13 mouse cellular contexts compared by ENCODE assay signal in genomic region chr4:21665961-21666360, GRCm38 (mm10). TPM values are rescaled to one million over a fixed set of nuclear protein-coding genes. Genes with fewer than 3 reads are reported as not detected.
DNase-seq lines count a peak whose midpoint lies in the region; ATAC-seq and TF ChIP-seq lines count a peak whose summit lies in the region.
"Had no signal": no experiment of that assay in that cellular context is flagged by ENCODE, and none has a peak within 500 bp of the region (broad histone marks: within the 10 kb centered on the region; RNA-seq: fewer than 3 reads in every experiment).

No protein-coding gene starts in this region.

- intact Hi-C loops in heart, postnatal 10 days (cut with DNase I): no loop called here

- H3K9me3 ChIP-seq in liver, embryonic 11.5 days (ENCODE audit: control insufficient read depth, low read length): no peaks in the 10 kb centered on the region
- no peaks in the 10 kb centered on the region for H3K9me3 ChIP-seq in liver, postnatal 0 days (ENCODE audit: low read length)
- no peaks in the 10 kb centered on the region for H3K9me3 ChIP-seq in neural tube, embryonic 15.5 days (replicated peaks)
- no peaks in the 10 kb centered on the region for H3K9me3 ChIP-seq in lung, postnatal 0 days (ENCODE audit: low read length)

- TF ChIP-seq CTCF in liver, postnatal 0 days (IDR thresholded peaks at IDR 0.05; ENCODE audit: low read depth): no peak
- TF ChIP-seq CTCF in lung, postnatal 0 days (IDR thresholded peaks at IDR 0.05): no peak

- 16% methylated on average over 5 of the region's 5 CpGs for WGBS in liver, embryonic 11.5 days
- WGBS in liver, postnatal 0 days (ENCODE audit: insufficient replicate concordance): 40% methylated on average over 5 of the region's 5 CpGs
- 23% methylated on average over 5 of the region's 5 CpGs for WGBS in neural tube, embryonic 15.5 days
- WGBS in lung, postnatal 0 days: 14% methylated on average over 5 of the region's 5 CpGs

- no peaks in the 10 kb centered on the region for H3K27me3 ChIP-seq in liver, embryonic 11.5 days (replicated peaks; ENCODE audit: control insufficient read depth, insufficient read depth, low read length)
- no peaks in the 10 kb centered on the region for H3K27me3 ChIP-seq in liver, postnatal 0 days (ENCODE audit: insufficient read depth, low read length)
- peaks cover 7% of the 10 kb centered on the region; the same call in 1 of the 2 replicates for H3K27me3 ChIP-seq in neural tube, embryonic 15.5 days (replicated peaks)
- no peaks in the 10 kb centered on the region for H3K27me3 ChIP-seq in lung, postnatal 0 days (replicated peaks; ENCODE audit: insufficient read depth, low read length)

- H3K36me3 ChIP-seq in liver, embryonic 11.5 days (ENCODE audit: control insufficient read depth, insufficient read depth, low read length): no peaks in the 10 kb centered on the region
- H3K36me3 ChIP-seq in liver, postnatal 0 days (replicated peaks; ENCODE audit: insufficient read depth, low read length): no peaks in the 10 kb centered on the region
- no peaks in the 10 kb centered on the region for H3K36me3 ChIP-seq in neural tube, embryonic 15.5 days
- no peaks in the 10 kb centered on the region for H3K36me3 ChIP-seq in lung, postnatal 0 days (ENCODE audit: insufficient read depth, low read length)

- DNase-seq in embryo, embryonic 10.5 days (ENCODE audit: low spot score): peak; percentile 3
- DNase-seq in embryo, embryonic 9.5 days (ENCODE audit: extremely low spot score): no peak
- DNase-seq in liver, embryonic 11.5 days (ENCODE audit: low spot score): no peak
- no peak for DNase-seq in liver, postnatal 0 days
- DNase-seq in heart, postnatal 10 days: peak; percentile 63 to 66
- DNase-seq in lung, postnatal 0 days (ENCODE audit: low spot score): no peak
- DNase-seq: B cell, adult 2 months; kidney, adult 2 months; lung, postnatal 14 days had no signal

- no peak overlapping the region for H3K4me3 ChIP-seq in liver, embryonic 11.5 days (ENCODE audit: low read depth, low read length)
- H3K4me3 ChIP-seq in liver, postnatal 0 days (ENCODE audit: low read depth, low read length): no peak overlapping the region
- no peak overlapping the region for H3K4me3 ChIP-seq in neural tube, embryonic 15.5 days (replicated peaks)
- H3K4me3 ChIP-seq in lung, postnatal 0 days (ENCODE audit: low read depth, low read length): no peak overlapping the region

- TF ChIP-seq EP300 in liver, postnatal 0 days (IDR thresholded peaks at IDR 0.05; ENCODE audit: low read depth): no peak
- no peak for TF ChIP-seq EP300 in lung, postnatal 0 days (IDR thresholded peaks at IDR 0.05)

- no peaks in the 10 kb centered on the region for H3K4me1 ChIP-seq in liver, embryonic 11.5 days (replicated peaks; ENCODE audit: control insufficient read depth, insufficient read depth, low read length)
- H3K4me1 ChIP-seq in liver, postnatal 0 days (ENCODE audit: insufficient read depth): no peaks in the 10 kb centered on the region
- H3K4me1 ChIP-seq in neural tube, embryonic 15.5 days: 0 out of 2 replicates have a peak, but pooled peaks cover 4% of the 10 kb centered on the region
- H3K4me1 ChIP-seq in lung, postnatal 0 days (ENCODE audit: insufficient read depth, low read depth, low read length): no peaks in the 10 kb centered on the region

- ATAC-seq in liver, embryonic 11.5 days (replicated peaks; ENCODE audit: low FRiP score): peak; percentile 45; the same call in 1 of the 2 replicates
- no peak for ATAC-seq in liver, postnatal 0 days
- ATAC-seq in neural tube, embryonic 15.5 days (ENCODE audit: low FRiP score): peak; percentile 45
- no peak for ATAC-seq in lung, postnatal 0 days
- ATAC-seq in CD4-positive, CD25-positive, alpha-beta regulatory T cell, adult 4 months: no peak

- no peak overlapping the region for H3K4me2 ChIP-seq in liver, embryonic 11.5 days
- no peak overlapping the region for H3K4me2 ChIP-seq in liver, postnatal 0 days (ENCODE audit: low read depth, low read length)
- no peak overlapping the region for H3K4me2 ChIP-seq in neural tube, embryonic 15.5 days
- no peak overlapping the region for H3K4me2 ChIP-seq in lung, postnatal 0 days (replicated peaks; ENCODE audit: low read depth, low read length)

- H3K9ac ChIP-seq in liver, embryonic 11.5 days (ENCODE audit: low read depth, low read length): no peak overlapping the region
- no peak overlapping the region for H3K9ac ChIP-seq in liver, postnatal 0 days (replicated peaks)
- no peak overlapping the region for H3K9ac ChIP-seq in neural tube, embryonic 15.5 days (replicated peaks)
- H3K9ac ChIP-seq in lung, postnatal 0 days (replicated peaks; ENCODE audit: low read depth): no peak overlapping the region

- no peak overlapping the region for H3K27ac ChIP-seq in liver, embryonic 11.5 days (ENCODE audit: low read depth, low read length)
- no peak overlapping the region for H3K27ac ChIP-seq in liver, postnatal 0 days (ENCODE audit: low read depth)
- no peak overlapping the region for H3K27ac ChIP-seq in neural tube, embryonic 15.5 days (replicated peaks)
- no peak overlapping the region for H3K27ac ChIP-seq in lung, postnatal 0 days (ENCODE audit: low read length)

RNA-seq across cellular contexts. Expression of gene Prdm13, which starts 19.8 kb away (rescaled TPM):
- 0.08 TPM in 1 of 2 replicates, not detected in the other for polyA plus RNA-seq in liver, embryonic 11.5 days (2014; fragmentation: Nextera tagmentation; extraction: Ambion mirVana)
- polyA plus RNA-seq in liver, postnatal 0 days (2015; fragmentation: Nextera tagmentation; extraction: Ambion mirVana): not detected in 2 replicates
- not detected for total RNA-seq in heart, postnatal 10 days (2021)
- polyA plus RNA-seq in neural tube, embryonic 15.5 days (2015; fragmentation: Nextera tagmentation; extraction: Ambion mirVana): 0.18 and 0.24 TPM in 2 replicates
- not detected in 2 replicates for polyA plus RNA-seq in lung, postnatal 0 days (2015; fragmentation: Nextera tagmentation; extraction: Ambion mirVana)
- under 1 TPM in 1 of 2 experiments, not detected in 1; 0.26 TPM for polyA plus RNA-seq in CD4-positive, CD25-positive, alpha-beta regulatory T cell, adult 4 months (2017; shearing (Covaris generic))
- total RNA-seq: left cerebral cortex, postnatal 36 days had no signal
- polyA plus RNA-seq: kidney, adult 2 months; stomach, embryonic 14.5 days had no signal

Comparison
In these comparisons a context has a peak if more than half of its experiments do, and no peak if none do; other contexts are left out.
1. DNase-seq: peak in embryo, embryonic 10.5 days (single experiment) and heart, postnatal 10 days (2 of 2); none in embryo, embryonic 9.5 days (single experiment), liver, embryonic 11.5 days (single experiment), liver, postnatal 0 days (single experiment) and lung, postnatal 0 days (single experiment).
2. ATAC-seq: peak in liver, embryonic 11.5 days (single experiment) and neural tube, embryonic 15.5 days (single experiment); none in liver, postnatal 0 days (single experiment), lung, postnatal 0 days (single experiment) and CD4-positive, CD25-positive, alpha-beta regulatory T cell, adult 4 months (single experiment).